21 mouse cellular contexts compared by ENCODE assay signal in genomic region chr1:193195169-193195810, GRCm38 (mm10). TPM values are rescaled to one million over a fixed set of nuclear protein-coding genes. Genes with fewer than 3 reads are reported as not detected.
DNase-seq lines count a peak whose midpoint lies in the region; ATAC-seq and TF ChIP-seq lines count a peak whose summit lies in the region.
"Had no signal": no experiment of that assay in that cellular context is flagged by ENCODE, and none has a peak within 500 bp of the region (broad histone marks: within the 10 kb centered on the region; RNA-seq: fewer than 3 reads in every experiment).

No protein-coding gene starts in this region.

- no peaks in the 10 kb centered on the region for H3K36me3 ChIP-seq in lung, postnatal 0 days (ENCODE audit: insufficient read depth, low read length)
- no peaks in the 10 kb centered on the region for H3K36me3 ChIP-seq in forebrain, embryonic 10.5 days (replicated peaks)
- H3K36me3 ChIP-seq: forebrain, embryonic 12.5 days; forebrain, embryonic 15.5 days; G1E; hindbrain, embryonic 12.5 days; hindbrain, embryonic 15.5 days had no signal

- H3K4me3 ChIP-seq in lung, postnatal 0 days (ENCODE audit: low read depth, low read length): no peak overlapping the region
- H3K4me3 ChIP-seq in forebrain, embryonic 10.5 days: no peak overlapping the region
- H3K4me3 ChIP-seq: forebrain, embryonic 12.5 days; forebrain, embryonic 15.5 days; heart, adult 2 months; hindbrain, embryonic 12.5 days; hindbrain, embryonic 15.5 days had no signal

- WGBS in lung, postnatal 0 days: 53% methylated on average over 3 of the region's 3 CpGs
- 76% methylated on average over 3 of the region's 3 CpGs for WGBS in forebrain, embryonic 10.5 days

- ATAC-seq in lung, postnatal 0 days: peak; percentile 40
- ATAC-seq: activated CD4-positive, CD25-positive, alpha-beta regulatory T cell, adult 4 months; forebrain, embryonic 15.5 days had no signal

- no peak for TF ChIP-seq CTCF in lung, postnatal 0 days (IDR thresholded peaks at IDR 0.05)

- peak; percentile 37; the same call in 1 of the 2 replicates for TF ChIP-seq EP300 in lung, postnatal 0 days (IDR thresholded peaks at IDR 0.05)

- DNase-seq in cerebellum, postnatal 10 days: peak; percentile 47 to 54
- DNase-seq in cerebellum, adult 11 months: no peak
- DNase-seq in lung, postnatal 0 days (ENCODE audit: low spot score): peak; percentile 38
- DNase-seq in lung, postnatal 10 days: no peak
- peak; percentile 27 for DNase-seq in 3T3-L1 (ENCODE audit: low read depth, low spot score)
- peak; percentile 54 for DNase-seq in adipocyte (ENCODE audit: low spot score)
- no peak for DNase-seq in adrenal gland, adult (ENCODE audit: inconsistent age in 2 of 2, low spot score in 1 of 2)
- DNase-seq in forebrain, embryonic 10.5 days (ENCODE audit: extremely low spot score, low spot score): no peak
- DNase-seq: adrenal gland, adult 2 months; adrenal gland, postnatal 14 days; B cell, adult 2 months; gastrocnemius, postnatal 25 days; heart, adult 2 months had no signal

- no peaks in the 10 kb centered on the region; the same call in 1 of the 2 replicates for H3K4me1 ChIP-seq in lung, postnatal 0 days (ENCODE audit: insufficient read depth, low read depth, low read length)
- H3K4me1 ChIP-seq in forebrain, embryonic 10.5 days: peaks cover 3% of the 10 kb centered on the region
- H3K4me1 ChIP-seq: forebrain, embryonic 12.5 days; hindbrain, embryonic 12.5 days; hindbrain, embryonic 15.5 days had no signal

- H3K27ac ChIP-seq in lung, postnatal 0 days (ENCODE audit: low read length): no peak overlapping the region
- H3K27ac ChIP-seq in forebrain, embryonic 10.5 days: no peak overlapping the region
- H3K27ac ChIP-seq: forebrain, embryonic 12.5 days; forebrain, embryonic 15.5 days; heart, adult 2 months; hindbrain, embryonic 12.5 days; hindbrain, embryonic 15.5 days had no signal

- no peak overlapping the region for H3K4me2 ChIP-seq in lung, postnatal 0 days (replicated peaks; ENCODE audit: low read depth, low read length)
- H3K4me2 ChIP-seq: forebrain, embryonic 12.5 days; forebrain, embryonic 15.5 days; heart, embryonic 11.5 days; hindbrain, embryonic 12.5 days; hindbrain, embryonic 15.5 days had no signal

- H3K9me3 ChIP-seq in lung, postnatal 0 days (ENCODE audit: low read length): no peaks in the 10 kb centered on the region
- H3K9me3 ChIP-seq in forebrain, embryonic 10.5 days: no peaks in the 10 kb centered on the region
- H3K9me3 ChIP-seq: forebrain, embryonic 12.5 days; forebrain, embryonic 15.5 days; G1E; hindbrain, embryonic 12.5 days; hindbrain, embryonic 15.5 days had no signal

- H3K27me3 ChIP-seq in lung, postnatal 0 days (replicated peaks; ENCODE audit: insufficient read depth, low read length): no peaks in the 10 kb centered on the region
- H3K27me3 ChIP-seq in forebrain, embryonic 10.5 days (ENCODE audit: poor library complexity, severe bottlenecking): no peaks in the 10 kb centered on the region
- H3K27me3 ChIP-seq: CH12.LX; forebrain, embryonic 12.5 days; forebrain, embryonic 15.5 days; hindbrain, embryonic 12.5 days; hindbrain, embryonic 15.5 days had no signal

- no peak overlapping the region for H3K9ac ChIP-seq in lung, postnatal 0 days (replicated peaks; ENCODE audit: low read depth)
- H3K9ac ChIP-seq: forebrain, embryonic 12.5 days; forebrain, embryonic 15.5 days; hindbrain, embryonic 12.5 days; hindbrain, embryonic 15.5 days had no signal

RNA-seq across cellular contexts. Expression of gene Traf3ip3, which starts 6.2 kb away (rescaled TPM):
- polyA plus RNA-seq in lung, postnatal 0 days (2015; fragmentation: Nextera tagmentation; extraction: Ambion mirVana): 3.0 and 3.6 TPM in 2 replicates
- 1.5 and 2.0 TPM in 2 replicates for polyA plus RNA-seq in forebrain, embryonic 10.5 days (2016; fragmentation: Nextera tagmentation; extraction: Ambion mirVana)

RNA-seq across cellular contexts. Expression of gene Lamb3, which starts 12.2 kb away (rescaled TPM):
- 62.8 and 63.1 TPM in 2 replicates for polyA plus RNA-seq in lung, postnatal 0 days (2015; fragmentation: Nextera tagmentation; extraction: Ambion mirVana)
- 0.14 and 0.20 TPM in 2 replicates for polyA plus RNA-seq in forebrain, embryonic 10.5 days (2016; fragmentation: Nextera tagmentation; extraction: Ambion mirVana)

RNA-seq across cellular contexts. Expression of gene A130010J15Rik, which starts 27.4 kb away (rescaled TPM):
- 8.3 and 8.4 TPM in 2 replicates for polyA plus RNA-seq in lung, postnatal 0 days (2015; fragmentation: Nextera tagmentation; extraction: Ambion mirVana)
- 17.0 and 18.1 TPM in 2 replicates for polyA plus RNA-seq in forebrain, embryonic 10.5 days (2016; fragmentation: Nextera tagmentation; extraction: Ambion mirVana)

RNA-seq across cellular contexts. Expression of gene Irf6, which starts 42.4 kb away (rescaled TPM):
- 14.3 and 17.0 TPM in 2 replicates for polyA plus RNA-seq in lung, postnatal 0 days (2015; fragmentation: Nextera tagmentation; extraction: Ambion mirVana)
- polyA plus RNA-seq in forebrain, embryonic 10.5 days (2016; fragmentation: Nextera tagmentation; extraction: Ambion mirVana): 3.8 and 3.9 TPM in 2 replicates

Comparison
In these comparisons a context has a peak if more than half of its experiments do, and no peak if none do; other contexts are left out.
1. DNase-seq: peak in cerebellum, postnatal 10 days (2 of 2), lung, postnatal 0 days (single experiment), 3T3-L1 (single experiment) and adipocyte (single experiment); none in cerebellum, adult 11 months (single experiment), lung, postnatal 10 days (single experiment), adrenal gland, adult (0 of 2) and forebrain, embryonic 10.5 days (single experiment).
2. RNA of gene Lamb3, which starts 12.2 kb away (polyA plus RNA-seq): 62.8 to 63.1 TPM in lung, postnatal 0 days; 0.14 to 0.20 TPM in forebrain, embryonic 10.5 days; every median in the first group is over 10 times any median in the second.